Mouse (Mus musculus): ENCODE measurements around the gene Sema6d.

Gene Sema6d

GRCm38 (mm10) chr2:124612727-124613510, 523.1 kb downstream of the Sema6d start:
- in situ Hi-C loops (cut with MboI, MseI): no loop called here

GRCm38 (mm10) chr2:124613671-124614210, 524.0 kb downstream of the Sema6d start:
- in situ Hi-C loops (cut with MboI, MseI): no loop called here

GRCm38 (mm10) chr2:124616746-124617145, 527.0 kb downstream of the Sema6d start:
- in situ Hi-C loops (cut with MboI, MseI): no loop called here

GRCm38 (mm10) chr2:124617440-124617839, 527.7 kb downstream of the Sema6d start:
- in situ Hi-C loops (cut with MboI, MseI): no loop called here

GRCm38 (mm10) chr2:124618091-124618490, 528.3 kb downstream of the Sema6d start:
- in situ Hi-C loops (cut with MboI, MseI): no loop called here

GRCm38 (mm10) chr2:124618526-124619219, 528.9 kb downstream of the Sema6d start:
- in situ Hi-C loops (cut with MboI, MseI): no loop called here

GRCm38 (mm10) chr2:124620470-124620869, 530.7 kb downstream of the Sema6d start:
- in situ Hi-C loops (cut with MboI, MseI): loop anchor here (10.0 kb wide), 1 partner anchor 1896 kb away; no protein-coding TSS in a partner anchor

GRCm38 (mm10) chr2:124621972-124622621, 532.3 kb downstream of the Sema6d start:
- in situ Hi-C loops (cut with MboI, MseI): loop anchor here (10.0 kb wide), 1 partner anchor 1897 kb away; no protein-coding TSS in a partner anchor

GRCm38 (mm10) chr2:124624247-124624929, 534.6 kb downstream of the Sema6d start:
- in situ Hi-C loops (cut with MboI, MseI): loop anchor here (10.0 kb wide), 1 partner anchor 1900 kb away; no protein-coding TSS in a partner anchor

- in situ Hi-C loops (cut with MboI, MseI): loop anchor here (10.0 kb wide), 1 partner anchor 1902 kb away; no protein-coding TSS in a partner anchor
Measured at GRCm38 (mm10) chr2:124626425-124626824, 536.7 kb downstream of the Sema6d start.

GRCm38 (mm10) chr2:124627664-124628063, 537.9 kb downstream of the Sema6d start:
- in situ Hi-C loops (cut with MboI, MseI): loop anchor here (10.0 kb wide), 1 partner anchor 1903 kb away; no protein-coding TSS in a partner anchor

- in situ Hi-C loops (cut with MboI, MseI): loop anchor here (10.0 kb wide), 1 partner anchor 1904 kb away; no protein-coding TSS in a partner anchor
Measured at GRCm38 (mm10) chr2:124628701-124629100, 538.9 kb downstream of the Sema6d start.

- in situ Hi-C loops (cut with MboI, MseI): no loop called here
Measured at GRCm38 (mm10) chr2:124634400-124634998, 544.7 kb downstream of the Sema6d start.

- in situ Hi-C loops (cut with MboI, MseI): no loop called here
Measured at GRCm38 (mm10) chr2:124635271-124635865, 545.6 kb downstream of the Sema6d start.

GRCm38 (mm10) chr2:124637080-124637479, 547.3 kb downstream of the Sema6d start:
- in situ Hi-C loops (cut with MboI, MseI): no loop called here

GRCm38 (mm10) chr2:124639221-124639963, 549.6 kb downstream of the Sema6d start:
- in situ Hi-C loops (cut with MboI, MseI): no loop called here

- in situ Hi-C loops (cut with MboI, MseI): no loop called here
Measured at GRCm38 (mm10) chr2:124640500-124641193, 550.9 kb downstream of the Sema6d start.

GRCm38 (mm10) chr2:124641194-124641558, 551.4 kb downstream of the Sema6d start:
- in situ Hi-C loops (cut with MboI, MseI): no loop called here

GRCm38 (mm10) chr2:124642131-124642530, 552.4 kb downstream of the Sema6d start:
- in situ Hi-C loops (cut with MboI, MseI): no loop called here
